Mouse (Mus musculus): ENCODE results near the gene Vipr1. TPM values are rescaled to one million over a fixed set of nuclear protein-coding genes. Genes with fewer than 3 reads are reported as not detected.
A peak's percentile ranks its signal among the peaks of the same experiment; 100 is the strongest.

Vipr1 gene
- polyA plus RNA-seq, 2 experiments from 2014 or later, result 1.5 to 1.8 TPM

DNA sequence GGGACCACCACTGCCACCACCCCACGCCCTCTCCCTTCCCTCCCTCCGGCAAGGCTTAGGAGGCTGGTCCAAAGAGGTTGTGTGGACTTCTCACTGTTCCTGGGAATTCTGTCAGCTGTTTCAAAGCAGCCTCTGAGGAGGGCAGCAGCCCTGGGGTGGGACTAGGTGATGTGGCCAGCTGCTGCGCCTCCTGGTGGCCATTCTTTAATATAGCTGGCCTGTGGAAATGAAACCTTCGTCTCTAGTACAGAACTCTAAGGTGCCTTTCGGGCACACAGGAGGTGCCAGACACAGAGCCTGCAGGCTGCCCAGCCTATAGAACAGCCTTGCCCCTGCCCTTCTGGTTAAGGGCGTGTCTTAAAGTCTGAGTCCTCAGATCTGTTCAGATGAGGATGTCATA is 37.0 kb downstream of the Vipr1 start:
- no peak for ATAC-seq

DNA sequence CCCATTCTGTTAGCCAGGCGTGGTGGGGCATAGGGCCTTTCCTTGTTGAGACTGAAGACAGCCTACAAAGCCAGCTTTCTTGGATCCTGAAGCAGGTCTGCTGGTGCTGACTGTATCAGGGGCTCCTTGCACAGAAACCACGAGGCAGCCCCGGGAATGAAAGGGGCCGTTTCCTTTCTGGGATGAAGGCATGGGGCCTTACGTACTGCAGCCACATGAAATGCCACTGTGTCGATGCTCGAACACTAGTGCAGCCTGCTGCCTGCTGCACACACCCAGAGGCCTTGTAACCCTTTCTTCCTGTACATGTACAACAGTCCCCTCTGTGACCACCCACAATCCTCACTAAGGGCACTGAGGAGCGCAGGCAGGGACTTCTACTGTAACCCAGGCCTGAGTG is 38.7 kb downstream of the Vipr1 start:
- ATAC-seq, result no peak

DNA sequence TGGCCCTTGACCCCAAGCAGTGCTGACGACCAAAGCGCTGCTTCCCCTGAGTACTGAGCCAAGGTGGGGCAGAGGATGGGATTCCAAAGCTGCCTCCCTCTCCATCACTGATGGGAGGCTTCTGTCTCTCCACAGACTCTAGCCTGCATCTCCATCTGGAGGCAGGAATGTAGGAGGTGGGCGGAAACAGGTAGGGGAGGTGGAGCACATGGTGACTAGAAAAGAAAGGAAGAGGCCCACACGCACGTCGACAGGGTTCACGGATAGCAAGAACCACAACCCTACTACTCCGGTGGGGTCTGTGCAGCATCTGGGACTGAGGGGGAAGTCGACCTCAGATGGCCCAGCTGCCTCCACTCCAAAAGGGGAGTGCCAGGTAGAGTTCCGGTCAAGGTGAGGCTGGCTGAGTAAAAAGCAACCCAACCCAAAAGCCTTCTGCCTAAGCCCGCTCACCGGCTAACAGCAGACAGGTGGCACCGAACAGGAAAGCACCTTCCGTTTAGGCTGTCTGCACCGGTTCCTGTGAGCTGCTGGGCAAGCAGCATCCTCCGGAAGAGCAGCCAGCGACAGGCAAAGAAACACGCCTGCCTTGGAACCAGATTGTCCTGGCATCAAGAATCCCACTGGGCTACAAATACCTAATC is 39.6 kb downstream of the Vipr1 start:
- peak; percentile 90 for ATAC-seq

DNA sequence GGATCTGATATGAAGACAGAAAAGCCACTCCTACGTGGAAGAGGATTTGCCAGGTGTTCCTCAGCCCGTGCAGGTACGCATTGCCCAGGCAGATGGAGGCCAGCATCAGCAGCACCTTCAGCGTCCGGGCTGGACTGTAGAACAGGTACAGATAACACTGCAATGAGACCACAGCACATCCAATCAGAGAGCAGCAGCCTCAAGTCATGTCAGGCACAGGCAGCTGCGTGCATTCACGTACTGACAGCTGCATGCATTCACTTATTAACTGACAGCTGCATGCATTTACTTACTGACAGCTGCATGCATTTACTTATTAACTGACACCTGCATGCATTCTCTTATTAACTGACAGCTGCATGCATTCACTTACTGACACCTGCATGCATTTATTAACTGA is 42.2 kb downstream of the Vipr1 start:
- no peak for ATAC-seq

DNA sequence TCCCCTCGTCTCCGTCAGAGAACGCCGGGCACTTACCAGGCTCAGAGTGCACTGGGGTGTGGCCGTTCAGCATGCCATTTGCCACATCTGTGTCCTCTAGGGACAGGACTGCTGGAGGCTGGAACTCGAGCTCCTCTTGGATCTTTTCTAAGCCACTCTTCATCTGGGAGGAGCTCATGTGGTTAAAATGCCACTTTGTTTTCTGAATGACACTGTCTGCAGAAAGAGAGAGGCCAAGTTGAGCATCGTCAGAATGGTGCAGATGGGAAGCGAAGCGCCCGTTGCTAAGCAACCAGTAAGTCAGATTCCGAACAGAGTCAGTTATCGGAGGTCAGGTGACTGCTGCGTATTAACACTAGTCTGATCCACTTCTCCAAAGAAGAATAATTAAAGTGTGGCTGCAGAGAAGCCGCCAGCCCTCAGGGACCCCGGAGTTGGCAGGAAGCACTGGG is 47.7 kb downstream of the Vipr1 start:
- no peak for ATAC-seq

DNA sequence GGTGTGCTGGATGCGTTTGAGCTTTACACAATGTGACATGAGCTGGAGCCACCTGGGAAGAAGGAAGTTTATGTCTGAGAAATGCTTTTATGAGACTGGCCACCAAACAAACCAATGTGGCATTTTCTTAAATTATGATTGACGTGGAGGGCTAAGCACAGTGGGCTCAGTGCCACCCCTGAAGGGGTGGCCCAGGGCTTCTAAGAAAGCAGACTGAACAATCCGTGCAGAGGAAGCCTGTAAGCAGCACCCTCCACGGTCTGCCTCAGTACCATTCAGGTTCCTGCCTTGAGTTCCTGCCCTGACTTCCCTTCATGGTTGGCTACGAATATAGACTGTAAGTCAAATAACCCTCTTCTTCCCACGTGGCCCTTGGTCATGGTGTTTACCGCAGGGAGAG is 48.2 kb downstream of the Vipr1 start:
- no peak for ATAC-seq

DNA sequence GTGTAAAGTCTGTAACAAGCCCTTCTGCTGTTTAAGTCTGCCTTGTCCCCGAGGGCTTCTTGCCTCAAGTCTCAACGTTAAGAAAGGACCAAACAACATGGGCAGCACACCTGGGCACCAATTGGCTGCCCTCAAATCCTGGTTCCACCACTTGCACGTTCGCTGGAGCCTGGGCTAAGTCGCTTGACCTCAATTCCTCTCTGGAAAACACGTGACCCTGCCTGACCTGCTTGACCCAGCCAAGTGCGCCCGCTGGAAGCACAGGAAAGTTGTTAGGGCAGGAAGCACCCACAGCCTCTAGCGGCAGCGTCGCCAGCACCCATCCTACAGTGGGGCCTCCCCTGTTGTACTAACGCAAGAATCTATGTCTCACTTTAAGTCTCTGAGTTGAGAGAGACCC is 52.2 kb downstream of the Vipr1 start:
- no peak for ATAC-seq

DNA sequence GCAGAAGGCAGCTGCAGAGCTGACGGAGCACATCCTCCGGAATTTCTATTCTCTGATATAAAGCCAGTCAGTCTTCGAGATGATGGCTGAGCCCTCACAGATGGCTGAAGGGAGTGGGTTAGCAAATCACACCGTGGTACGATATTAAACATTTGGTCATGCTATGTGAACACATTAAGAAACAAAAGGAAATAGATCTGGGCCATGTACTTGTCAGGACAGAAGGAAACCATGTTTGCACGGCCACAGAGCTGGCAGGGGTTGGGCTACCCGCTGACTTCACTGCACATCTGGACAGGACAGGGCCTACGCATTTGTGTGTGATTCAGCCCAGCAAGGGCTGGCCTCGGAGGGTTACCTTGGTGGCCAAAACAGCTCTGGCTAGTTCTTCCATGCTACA is 54.1 kb downstream of the Vipr1 start:
- no peak for ATAC-seq

DNA sequence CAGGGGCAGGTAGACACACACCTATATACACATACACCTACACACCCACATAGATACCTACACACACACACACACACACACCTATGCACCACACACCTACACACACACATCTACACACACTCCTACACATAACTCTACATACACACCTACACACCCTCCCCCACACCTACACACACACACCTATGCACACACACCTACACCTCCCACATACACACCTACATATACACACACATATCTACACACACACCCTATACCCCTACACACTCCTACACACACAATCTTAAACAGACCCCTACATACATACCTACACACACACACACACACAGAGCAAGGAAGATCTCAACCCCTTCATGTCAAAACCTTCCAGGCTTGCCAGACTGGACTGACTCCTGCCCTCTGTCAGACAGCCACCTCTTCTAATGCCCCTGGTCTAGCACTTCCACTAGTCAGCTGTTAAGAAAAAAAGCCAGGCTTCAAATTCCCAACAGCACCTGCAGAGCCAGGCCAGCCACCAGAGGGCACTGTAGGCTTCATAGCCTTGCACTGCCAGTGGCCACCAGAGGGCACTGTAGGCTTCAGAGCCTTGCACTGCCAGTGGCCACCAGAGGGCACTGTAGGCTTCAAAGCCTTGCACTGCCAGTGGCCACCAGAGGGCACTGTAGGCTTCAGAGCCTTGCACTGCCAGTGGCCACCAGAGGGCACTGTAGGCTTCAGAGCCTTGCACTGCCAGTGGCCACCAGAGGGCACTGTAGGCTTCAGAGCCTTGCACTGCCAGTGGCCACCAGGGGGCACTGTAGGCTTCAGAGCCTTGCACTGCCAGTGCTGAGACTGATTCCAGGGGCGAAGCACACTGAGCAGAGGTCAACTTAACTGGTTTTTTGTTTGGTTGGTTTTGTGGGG is 54.9 kb downstream of the Vipr1 start:
- ATAC-seq, result no peak

DNA sequence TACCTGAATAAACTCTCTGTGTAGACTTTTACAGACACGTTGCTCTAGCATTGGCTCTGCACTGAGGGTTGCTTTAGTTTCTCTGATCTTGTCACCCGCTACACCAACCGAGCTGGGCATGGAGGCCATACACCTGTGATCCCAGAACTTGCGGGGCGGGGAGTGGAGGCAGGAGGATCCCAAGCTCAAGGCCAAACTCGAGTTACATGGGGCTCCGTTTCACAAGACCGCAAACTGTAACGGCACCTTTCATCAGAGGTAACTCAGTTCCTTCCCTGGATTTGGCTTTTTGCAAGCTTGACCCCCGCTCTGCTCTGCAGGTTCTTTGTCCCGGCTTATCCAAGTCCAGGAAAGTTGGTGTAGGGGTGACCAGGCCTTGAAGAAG is 61.7 kb downstream of the Vipr1 start:
- no peak for ATAC-seq

DNA sequence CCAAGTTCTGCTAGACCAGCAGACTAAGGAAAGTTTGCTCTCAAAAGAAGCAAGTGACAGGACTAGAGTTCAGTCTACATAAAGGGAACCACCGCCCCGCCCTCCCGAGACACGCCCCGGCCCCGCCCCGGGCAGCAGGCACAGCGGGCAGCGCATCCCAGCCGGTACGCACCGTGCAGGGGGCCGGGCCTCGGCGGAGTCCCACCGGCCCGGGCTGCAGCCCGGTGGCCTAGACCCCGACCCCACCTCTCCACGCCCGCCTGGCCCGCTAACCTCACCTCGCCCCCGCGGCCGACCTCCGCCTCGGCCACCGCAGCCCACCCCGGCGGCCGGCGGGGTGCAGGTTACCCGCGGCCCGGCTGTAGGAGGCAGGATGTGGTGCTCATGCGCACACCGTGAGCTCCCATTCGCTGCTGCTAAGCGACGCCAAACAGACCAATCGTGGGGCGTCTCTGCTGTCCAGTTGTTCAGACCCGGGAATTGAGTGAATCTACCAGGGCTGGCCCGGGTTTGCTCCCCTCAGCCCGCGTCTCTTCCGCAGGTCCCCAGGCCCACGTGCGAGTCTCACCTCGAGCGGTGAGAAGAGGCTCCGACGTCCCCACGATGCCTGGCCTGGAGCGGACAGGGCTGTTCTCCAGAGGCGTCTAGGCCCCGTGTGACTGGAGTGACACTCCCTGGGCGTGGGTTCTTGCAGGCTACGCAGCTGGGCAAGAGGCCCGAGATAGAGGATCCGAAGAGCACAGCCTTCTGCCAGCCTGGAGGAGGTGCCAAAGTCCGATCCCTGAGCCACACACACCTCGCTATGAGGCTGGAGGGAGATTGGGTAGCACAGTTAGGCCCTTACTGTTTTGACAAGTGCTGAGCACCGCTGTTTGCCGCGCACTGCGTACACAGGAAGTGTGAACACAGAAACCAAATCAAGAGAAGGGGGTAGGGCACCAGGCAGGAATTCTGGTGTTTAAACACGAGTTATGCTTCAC is 62.4 kb downstream of the Vipr1 start, which contains the start of gene Sec22c:
Gene Sec22c, minus strand, starts transcription at position 845 of the 980 bp plus-strand sequence.
- peak; percentile 82 for ATAC-seq

DNA sequence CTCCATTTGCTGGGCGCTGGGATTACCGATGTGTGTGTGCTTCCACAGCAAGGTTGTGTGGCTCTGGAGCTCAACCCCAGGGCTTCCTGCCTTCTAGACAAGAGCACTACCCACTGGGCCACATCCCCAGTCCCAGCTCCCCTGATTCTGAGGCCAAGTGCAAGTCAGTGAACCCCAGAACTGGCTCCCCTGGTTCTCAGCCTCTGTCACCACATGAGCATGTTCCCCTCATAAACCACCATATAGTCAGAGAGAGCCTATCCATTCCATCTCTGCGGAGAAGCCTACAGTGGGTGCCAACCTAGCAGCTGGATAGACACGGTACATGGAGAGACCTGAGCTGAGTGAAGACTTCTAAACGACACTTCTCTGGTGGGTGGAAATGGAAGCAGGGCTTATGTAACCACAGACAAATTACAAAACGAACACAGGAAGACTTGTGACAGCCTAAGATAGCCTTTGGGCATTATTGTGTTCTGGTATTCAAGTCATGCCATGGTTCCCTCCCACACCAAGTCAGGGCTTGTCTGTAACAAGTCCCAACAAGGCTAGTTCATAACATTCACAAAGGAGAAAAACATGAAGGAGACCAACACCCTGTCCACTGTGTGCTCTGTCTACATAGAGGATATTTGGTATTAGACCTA is 63.6 kb downstream of the Vipr1 start:
- ATAC-seq, result no peak

DNA sequence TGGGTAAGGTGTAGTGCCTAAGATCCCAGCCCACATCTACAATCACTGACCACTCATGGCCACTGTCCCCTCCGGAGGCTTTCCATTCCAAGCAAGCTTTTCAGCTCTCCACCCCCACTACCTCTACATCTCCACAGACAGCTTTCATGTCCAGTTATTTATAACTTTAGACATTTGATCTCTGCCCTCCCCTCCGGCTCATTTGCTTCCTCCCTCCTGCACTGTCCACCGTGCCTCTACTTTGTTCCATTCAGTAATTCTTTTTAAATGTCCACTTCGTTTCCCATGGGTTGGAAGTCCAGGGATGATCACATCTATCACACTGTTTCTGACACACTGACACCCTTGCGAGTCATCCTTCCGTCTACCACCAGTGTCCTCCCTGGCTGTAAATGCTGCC is 65.3 kb downstream of the Vipr1 start:
- ATAC-seq, result no peak

DNA sequence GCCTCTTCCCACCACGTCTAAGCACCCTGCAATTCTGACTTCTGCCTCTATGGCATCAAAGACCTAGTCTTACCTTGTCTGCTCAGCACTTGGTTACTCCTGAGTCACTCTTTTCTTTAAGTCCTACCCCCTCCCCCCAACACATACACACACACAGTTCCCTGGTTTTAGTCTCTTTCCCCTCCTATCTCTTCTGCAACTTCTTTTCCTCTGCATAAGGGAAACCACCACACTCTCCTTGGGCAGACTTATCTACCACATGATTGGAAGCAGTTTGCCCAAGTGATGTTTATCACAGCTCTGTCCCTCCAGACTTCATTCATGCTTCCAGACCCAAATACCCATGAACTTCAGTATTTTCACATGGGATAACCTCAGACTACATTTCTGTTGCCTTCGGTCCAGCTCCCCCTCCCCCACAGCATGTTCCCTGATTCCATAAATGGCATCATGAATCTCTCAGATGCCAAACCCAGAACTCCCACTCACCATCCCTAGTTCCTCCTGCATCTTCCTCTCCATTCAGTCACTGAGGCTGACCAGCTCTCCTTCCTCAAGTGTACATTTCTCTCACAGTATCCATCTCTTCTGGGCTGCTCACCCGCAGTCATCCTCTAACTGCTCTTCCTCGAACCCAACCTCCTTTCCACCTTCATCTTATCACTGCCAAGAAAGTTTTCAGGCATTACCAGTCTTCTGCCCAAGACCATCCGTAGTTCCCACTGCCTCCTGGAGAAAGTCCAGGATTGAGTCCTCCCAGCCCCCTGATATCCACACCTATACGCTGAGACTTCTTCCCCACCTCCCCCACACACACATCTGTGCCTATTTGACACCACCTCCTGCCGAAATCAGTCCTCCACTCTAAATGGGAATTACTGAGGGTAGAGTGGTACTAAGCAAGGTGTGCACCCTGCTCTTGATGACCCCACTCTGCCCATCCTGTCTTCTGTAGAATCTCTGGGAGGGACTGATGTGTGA is 66.3 kb downstream of the Vipr1 start:
- no peak for ATAC-seq

DNA sequence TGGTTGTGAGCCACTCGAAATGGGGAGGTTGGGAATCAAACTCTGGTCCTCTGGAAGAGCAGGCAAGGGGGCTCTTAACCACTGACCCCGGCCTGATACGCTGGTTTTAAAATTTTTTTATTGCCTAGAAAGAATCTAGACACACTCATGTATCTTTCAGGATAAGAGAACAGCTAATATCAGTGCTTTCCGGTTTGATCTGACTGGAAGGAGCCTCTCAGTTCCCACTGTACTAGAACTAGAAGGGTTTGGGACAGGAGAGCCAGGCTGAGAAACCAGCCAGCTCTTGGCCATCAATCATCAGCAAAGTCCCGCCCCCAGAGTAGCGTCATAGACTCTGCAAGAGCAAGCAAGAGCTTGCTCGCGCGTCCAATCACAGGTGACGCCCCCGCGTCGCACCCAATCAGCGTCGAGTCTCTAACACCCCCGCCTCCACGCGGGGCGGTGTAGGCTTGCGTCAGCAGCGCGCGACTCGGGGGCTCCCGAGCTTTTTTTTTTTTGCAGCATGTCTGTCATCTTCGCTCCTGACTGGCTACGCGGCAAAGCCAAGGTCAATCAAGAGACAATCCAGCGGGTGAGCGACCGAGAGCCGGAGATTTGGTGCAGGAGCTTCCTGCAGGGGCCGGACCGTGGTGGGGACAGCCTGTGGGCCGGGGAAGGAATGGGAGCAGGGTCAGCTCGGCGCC is 67.5 kb downstream of the Vipr1 start, which contains the start of gene Ss18l2:
Gene Ss18l2, plus strand, starts transcription at position 432 of the 686 bp plus-strand sequence.
- ATAC-seq, result peak; percentile 91

DNA sequence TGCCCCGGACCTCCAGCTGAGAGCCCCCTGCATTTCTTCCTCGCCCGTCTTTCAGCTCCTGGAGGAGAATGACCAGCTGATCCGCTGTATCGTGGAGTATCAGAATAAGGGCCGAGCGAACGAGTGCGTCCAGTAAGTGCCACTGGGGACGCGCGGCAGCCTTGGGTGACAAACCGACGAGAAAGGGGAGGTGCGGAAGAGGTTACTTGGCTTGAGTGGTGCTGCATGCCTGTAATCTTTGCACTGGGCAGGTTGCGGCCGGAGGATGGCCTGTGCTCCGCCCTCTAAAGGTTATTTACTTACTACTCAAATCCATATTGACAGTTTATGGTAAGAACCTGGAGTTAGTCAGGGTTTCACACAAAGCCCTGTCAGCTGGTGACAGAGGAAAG is 68.1 kb downstream of the Vipr1 start:
- ATAC-seq, result peak; percentile 33

DNA sequence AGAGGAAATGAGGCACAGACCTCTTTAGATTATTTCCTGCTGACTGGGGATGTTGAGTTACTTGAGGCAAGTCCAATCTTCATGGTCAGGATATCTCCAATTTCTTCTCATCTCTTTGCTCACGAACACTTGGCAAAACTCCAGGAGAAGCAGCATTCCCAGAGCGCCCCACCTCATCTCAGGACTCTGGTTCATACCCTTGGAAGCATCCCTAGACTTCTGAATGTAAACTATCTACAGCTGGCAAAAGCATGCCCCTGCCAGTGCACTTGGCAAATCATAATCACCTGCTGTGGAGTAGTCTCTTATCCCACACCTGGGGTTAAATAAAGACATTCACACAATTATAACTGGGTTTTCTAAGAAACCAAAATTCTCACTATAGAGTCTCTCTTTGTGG is 74.5 kb downstream of the Vipr1 start:
- ATAC-seq, result no peak

DNA sequence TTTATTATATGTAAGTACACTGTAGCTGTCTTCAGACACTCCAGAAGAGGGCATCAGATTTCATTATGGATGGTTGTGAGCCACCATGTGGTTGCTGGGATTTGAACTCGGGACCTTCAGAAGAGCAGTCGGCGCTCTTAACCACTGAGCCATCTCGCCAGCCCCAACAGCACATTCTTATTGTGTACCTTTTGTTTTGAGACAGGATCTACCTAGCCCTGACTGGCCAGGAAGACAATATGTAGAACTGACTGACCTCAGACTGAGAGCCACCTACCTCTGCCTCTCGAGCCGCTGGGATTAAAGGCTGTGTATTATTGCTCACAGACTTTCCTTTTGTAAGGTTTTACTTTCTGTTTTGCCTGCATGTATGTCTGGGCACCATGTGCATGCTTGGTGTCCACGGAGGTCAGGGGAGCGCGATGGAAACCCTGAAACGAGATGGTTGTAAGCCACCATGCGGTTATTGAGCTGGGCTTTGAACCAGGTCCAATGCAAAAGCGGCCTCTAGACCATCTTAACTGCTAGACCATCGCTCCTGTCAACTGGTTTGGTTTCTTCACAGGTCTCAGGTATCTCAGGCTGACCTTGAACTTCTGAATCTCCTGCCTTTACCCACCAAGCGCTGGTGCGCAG is 75.7 kb downstream of the Vipr1 start:
- peak; percentile 40 for ATAC-seq

DNA sequence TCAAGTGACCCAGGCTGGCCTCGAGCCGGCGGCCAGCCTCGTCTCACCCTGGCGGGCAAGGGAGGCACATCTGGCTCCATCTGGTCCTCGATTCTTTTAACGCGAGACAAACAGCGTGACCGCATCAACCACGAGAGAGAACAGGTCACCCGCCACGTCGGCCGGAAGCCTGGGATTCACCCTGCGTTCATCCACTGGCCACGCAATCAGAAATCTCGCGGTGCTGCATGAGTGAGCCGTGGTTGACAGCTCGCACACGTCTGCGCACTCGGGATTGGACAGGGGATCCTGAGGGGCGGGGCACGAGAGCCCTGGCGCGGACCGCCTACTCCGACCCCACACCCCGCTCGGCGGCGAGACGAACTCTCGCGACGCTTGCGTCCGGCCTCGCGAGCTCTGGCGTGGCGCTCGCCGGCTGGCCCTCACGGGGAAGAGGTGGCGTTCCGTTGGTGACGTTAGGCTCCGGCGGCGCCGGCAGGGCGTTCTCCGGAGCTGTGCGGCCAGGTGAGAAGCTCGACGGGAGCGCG is 76.3 kb downstream of the Vipr1 start, which contains the start of gene Nktr:
Gene Nktr, plus strand, starts transcription at position 378 of the 527 bp plus-strand sequence.
- peak; percentile 89 for ATAC-seq

Measured in activated CD4-positive, CD25-positive, alpha-beta regulatory T cell, adult 4 months (primary cell).